Mouse (Mus musculus): Measurements from ENCODE around the gene Gm11237. TPM values are rescaled to one million over a fixed set of nuclear protein-coding genes. Genes with fewer than 3 reads are reported as not detected.
"Not testable (repeated sequence)": the region's sequence is repeated elsewhere in the genome, so short reads cannot be mapped to it uniquely, and the experiment has no call there.

The Gm11237 gene
- 0.04 TPM for polyA plus RNA-seq (2012; fragmentation: generic; extraction: Trizol)
- long read RNA-seq, experiment 1: 0 reads
- long read RNA-seq, experiment 2: 0 reads

DNA sequence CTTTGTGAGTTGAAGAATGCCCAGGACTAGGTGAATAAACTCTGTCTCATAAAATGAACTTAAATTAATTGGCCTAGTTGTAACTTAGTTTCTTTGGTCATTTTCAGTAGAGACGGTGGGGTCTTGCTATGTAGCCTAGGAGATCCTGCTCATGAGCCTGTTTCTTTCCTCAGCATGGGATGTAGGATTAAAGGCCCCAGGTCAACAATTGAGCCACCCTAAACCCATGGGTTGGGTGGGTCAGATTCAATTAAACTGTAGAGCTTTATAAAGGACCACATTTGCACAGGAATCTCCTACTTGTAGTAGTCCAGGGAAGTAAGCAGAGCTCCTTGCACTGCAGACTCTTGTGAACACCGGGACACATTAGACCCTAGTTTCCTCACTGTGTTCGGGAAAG, at the start of gene Gm11237:
Gene Gm11237, plus strand, starts transcription at position 301 of the 400 bp plus-strand sequence.
- H3K4me3 ChIP-seq (ENCODE audit: insufficient read depth, poor library complexity, severe bottlenecking); H3K79me3 ChIP-seq (ENCODE audit: low read depth); H3K36me3 ChIP-seq (ENCODE audit: control insufficient read depth, insufficient read depth); H3K79me2 ChIP-seq (ENCODE audit: control insufficient read depth, insufficient read depth); H3K27me3 ChIP-seq (ENCODE audit: control insufficient read depth, insufficient read depth, insufficient read length); H3ac ChIP-seq (ENCODE audit: control insufficient read depth, insufficient read length, low read depth): not testable (repeated sequence)

DNA sequence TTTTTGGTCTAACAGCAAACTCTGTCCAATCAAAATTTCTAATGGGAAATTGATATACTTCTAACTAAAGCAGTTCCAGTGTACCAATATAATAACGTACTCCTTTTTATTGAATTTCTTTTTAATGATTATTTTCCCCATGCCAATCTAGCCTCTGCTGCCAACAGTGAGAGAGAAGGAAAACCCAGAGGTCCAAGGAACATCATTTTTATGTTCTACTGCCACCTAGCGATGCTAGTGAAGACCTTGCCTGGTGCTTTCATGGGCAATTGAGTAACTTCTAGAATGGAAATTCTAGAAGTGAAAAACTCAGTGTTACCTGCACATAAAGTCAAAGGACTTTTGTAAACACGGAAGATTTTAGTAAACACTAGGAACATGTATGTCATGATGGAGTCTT, 23.5 kb upstream of the Gm11237 start:
- Histone ChIP-seq H3K36me3 (ENCODE audit: control insufficient read depth, insufficient read depth) (no peaks in the 10 kb centered on the region), H3K4me3 (ENCODE audit: insufficient read depth, poor library complexity, severe bottlenecking) (no peak overlapping the region), H3K27me3 (ENCODE audit: control insufficient read depth, insufficient read depth, insufficient read length) (no peaks in the 10 kb centered on the region), H3K79me3 (ENCODE audit: low read depth) (no peaks in the 10 kb centered on the region), H3ac (ENCODE audit: control insufficient read depth, insufficient read length, low read depth) (no peak overlapping the region), H3K79me2 (ENCODE audit: control insufficient read depth, insufficient read depth) (no peaks in the 10 kb centered on the region)
- TF ChIP-seq MAX (IDR thresholded peaks at IDR 0.05): no peak
- no peak for TF ChIP-seq MYOD1 (IDR thresholded peaks at IDR 0.05; ENCODE audit: control insufficient read depth, insufficient read length, low read depth)
- no peak for TF ChIP-seq FOSL1 (IDR thresholded peaks at IDR 0.05; ENCODE audit: insufficient read depth, low read length, poor library complexity, severe bottlenecking)
- TF ChIP-seq CEBPB (IDR thresholded peaks at IDR 0.05; ENCODE audit: low read depth): no peak
- TF ChIP-seq USF1 (IDR thresholded peaks at IDR 0.05; ENCODE audit: low read depth): no peak
- TF ChIP-seq MYOG (IDR thresholded peaks at IDR 0.05; ENCODE audit: control insufficient read depth, extremely low read depth, insufficient read length): no peak
- no peak for TF ChIP-seq CTCF (IDR thresholded peaks at IDR 0.05; ENCODE audit: control insufficient read depth, insufficient read depth, insufficient read length)

DNA sequence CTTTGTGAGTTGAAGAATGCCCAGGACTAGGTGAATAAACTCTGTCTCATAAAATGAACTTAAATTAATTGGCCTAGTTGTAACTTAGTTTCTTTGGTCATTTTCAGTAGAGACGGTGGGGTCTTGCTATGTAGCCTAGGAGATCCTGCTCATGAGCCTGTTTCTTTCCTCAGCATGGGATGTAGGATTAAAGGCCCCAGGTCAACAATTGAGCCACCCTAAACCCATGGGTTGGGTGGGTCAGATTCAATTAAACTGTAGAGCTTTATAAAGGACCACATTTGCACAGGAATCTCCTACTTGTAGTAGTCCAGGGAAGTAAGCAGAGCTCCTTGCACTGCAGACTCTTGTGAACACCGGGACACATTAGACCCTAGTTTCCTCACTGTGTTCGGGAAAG, 15.2 kb upstream of the Gm11237 start, which contains the start of gene Gm11238:
Gene Gm11238, plus strand, starts transcription at position 301 of the 400 bp plus-strand sequence.
- not testable (repeated sequence) for H3K79me2 ChIP-seq (ENCODE audit: control insufficient read depth, insufficient read depth); H3ac ChIP-seq (ENCODE audit: control insufficient read depth, insufficient read length, low read depth); H3K4me3 ChIP-seq (ENCODE audit: insufficient read depth, poor library complexity, severe bottlenecking); H3K79me3 ChIP-seq (ENCODE audit: low read depth); H3K27me3 ChIP-seq (ENCODE audit: control insufficient read depth, insufficient read depth, insufficient read length); H3K36me3 ChIP-seq (ENCODE audit: control insufficient read depth, insufficient read depth)

DNA sequence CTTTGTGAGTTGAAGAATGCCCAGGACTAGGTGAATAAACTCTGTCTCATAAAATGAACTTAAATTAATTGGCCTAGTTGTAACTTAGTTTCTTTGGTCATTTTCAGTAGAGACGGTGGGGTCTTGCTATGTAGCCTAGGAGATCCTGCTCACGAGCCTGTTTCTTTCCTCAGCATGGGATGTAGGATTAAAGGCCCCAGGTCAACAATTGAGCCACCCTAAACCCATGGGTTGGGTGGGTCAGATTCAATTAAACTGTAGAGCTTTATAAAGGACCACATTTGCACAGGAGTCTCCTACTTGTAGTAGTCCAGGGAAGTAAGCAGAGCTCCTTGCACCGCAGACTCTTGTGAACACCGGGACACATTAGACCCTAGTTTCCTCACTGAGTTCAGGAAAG, 15.0 kb downstream of the Gm11237 start, which contains the start of gene Gm11236:
Gene Gm11236, plus strand, starts transcription at position 301 of the 400 bp plus-strand sequence.
- H3K79me3 ChIP-seq (ENCODE audit: low read depth); H3ac ChIP-seq (ENCODE audit: control insufficient read depth, insufficient read length, low read depth); H3K36me3 ChIP-seq (ENCODE audit: control insufficient read depth, insufficient read depth); H3K27me3 ChIP-seq (ENCODE audit: control insufficient read depth, insufficient read depth, insufficient read length); H3K4me3 ChIP-seq (ENCODE audit: insufficient read depth, poor library complexity, severe bottlenecking); H3K79me2 ChIP-seq (ENCODE audit: control insufficient read depth, insufficient read depth): not testable (repeated sequence)

DNA sequence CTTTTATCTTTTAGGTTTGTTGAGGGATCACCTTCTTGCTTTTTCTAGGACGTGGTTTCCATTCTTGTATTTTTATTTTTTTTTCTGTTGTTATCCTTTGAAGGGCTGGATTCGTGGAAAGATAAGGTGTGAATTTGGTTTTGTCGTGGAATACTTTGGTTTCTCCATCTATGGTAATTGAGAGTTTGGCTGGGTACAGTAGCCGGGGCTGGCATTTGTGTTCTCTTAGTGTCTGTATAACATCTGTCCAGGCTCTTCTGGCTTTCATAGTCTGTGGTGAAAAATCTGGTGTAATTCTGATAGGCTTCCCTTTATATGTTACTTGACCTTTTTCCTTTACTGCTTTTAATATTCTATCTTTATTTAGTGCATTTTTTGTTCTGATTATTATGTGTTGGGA, 39.1 kb downstream of the Gm11237 start:
- not testable (repeated sequence) for H3ac ChIP-seq (ENCODE audit: control insufficient read depth, insufficient read length, low read depth); H3K4me3 ChIP-seq (ENCODE audit: insufficient read depth, poor library complexity, severe bottlenecking); H3K27me3 ChIP-seq (ENCODE audit: control insufficient read depth, insufficient read depth, insufficient read length); H3K79me3 ChIP-seq (ENCODE audit: low read depth); H3K36me3 ChIP-seq (ENCODE audit: control insufficient read depth, insufficient read depth); H3K79me2 ChIP-seq (ENCODE audit: control insufficient read depth, insufficient read depth)

DNA sequence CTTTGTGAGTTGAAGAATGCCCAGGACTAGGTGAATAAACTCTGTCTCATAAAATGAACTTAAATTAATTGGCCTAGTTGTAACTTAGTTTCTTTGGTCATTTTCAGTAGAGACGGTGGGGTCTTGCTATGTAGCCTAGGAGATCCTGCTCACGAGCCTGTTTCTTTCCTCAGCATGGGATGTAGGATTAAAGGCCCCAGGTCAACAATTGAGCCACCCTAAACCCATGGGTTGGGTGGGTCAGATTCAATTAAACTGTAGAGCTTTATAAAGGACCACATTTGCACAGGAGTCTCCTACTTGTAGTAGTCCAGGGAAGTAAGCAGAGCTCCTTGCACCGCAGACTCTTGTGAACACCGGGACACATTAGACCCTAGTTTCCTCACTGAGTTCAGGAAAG, 45.3 kb downstream of the Gm11237 start, which contains the start of gene Gm11239:
Gene Gm11239, plus strand, starts transcription at position 301 of the 400 bp plus-strand sequence.
- not testable (repeated sequence) for H3K79me3 ChIP-seq (ENCODE audit: low read depth); H3K36me3 ChIP-seq (ENCODE audit: control insufficient read depth, insufficient read depth); H3K4me3 ChIP-seq (ENCODE audit: insufficient read depth, poor library complexity, severe bottlenecking); H3K79me2 ChIP-seq (ENCODE audit: control insufficient read depth, insufficient read depth); H3ac ChIP-seq (ENCODE audit: control insufficient read depth, insufficient read length, low read depth); H3K27me3 ChIP-seq (ENCODE audit: control insufficient read depth, insufficient read depth, insufficient read length)

Other genes starting within 250 kb of the Gm11237 start
- gene Gm11487, start 217.9 kb upstream of the Gm11237 start, polyA plus RNA-seq (2012; fragmentation: generic; extraction: Trizol): not detected
- gene Gm11238, start 15.1 kb upstream of the Gm11237 start, polyA plus RNA-seq (2012; fragmentation: generic; extraction: Trizol): 0.02 TPM
- gene Gm11236, start 15.1 kb downstream of the Gm11237 start, polyA plus RNA-seq (2012; fragmentation: generic; extraction: Trizol): 0.04 TPM
- 0.04 TPM for gene Gm11239, start 45.4 kb downstream of the Gm11237 start, polyA plus RNA-seq (2012; fragmentation: generic; extraction: Trizol)
- gene Gm428, start 60.5 kb downstream of the Gm11237 start, polyA plus RNA-seq (2012; fragmentation: generic; extraction: Trizol): not detected
- gene Rasef, start 168.0 kb downstream of the Gm11237 start, polyA plus RNA-seq (2012; fragmentation: generic; extraction: Trizol): not detected

Measured in C2C12 (cell line).